Mouse (Mus musculus) embryonic facial prominence, embryonic 14.5 days (tissue): Measurements from ENCODE around the gene Slc9a6. TPM values are rescaled to one million over a fixed set of nuclear protein-coding genes. Genes with fewer than 3 reads are reported as not detected.
A peak's percentile ranks its signal among the peaks of the same experiment; 100 is the strongest.

ENCODE experiments used
- ATAC-seq: fragments of 200-750 bp; cut with Nextera tagmentation; 2 replicates; pipeline ENCODE4 v1.8.0; 2017; ENCODE audit warnings: low read depth, moderate number of reproducible peaks, moderate TSS enrichment
- DNase-seq: peaks from one replicate; pipeline ENCODE4 v3.0.0-alpha.2; 2015; ENCODE audit warnings: low spot score
- H3K27ac ChIP-seq: fragments of 300-500 bp; sonication (generic); replicated peaks from 2 replicates; pipeline ENCODE4 v1.5.1; 2014; ENCODE audit warnings: low read depth, mild to moderate bottlenecking, low read length, moderate library complexity
- H3K27me3 ChIP-seq: fragments of 300-500 bp; sonication (generic); replicated peaks from 2 replicates; pipeline ENCODE4 v1.6.1; 2014; ENCODE audit warnings: low read length; ENCODE audit not compliant: control insufficient read depth, insufficient read depth
- H3K36me3 ChIP-seq: fragments of 300-500 bp; sonication (generic); 2 replicates; pipeline ENCODE4 v1.6.1; 2014; ENCODE audit warnings: low read length, mixed read lengths; ENCODE audit not compliant: control insufficient read depth, insufficient read depth
- H3K4me1 ChIP-seq: fragments of 300-500 bp; sonication (generic); 2 replicates; pipeline ENCODE4 v1.6.1; 2014; ENCODE audit warnings: antibody characterized with exemption, low read length; ENCODE audit not compliant: control insufficient read depth, insufficient read depth
- H3K4me2 ChIP-seq: fragments of 300-500 bp; sonication (generic); 2 replicates; pipeline ENCODE4 v1.6.1; 2014; ENCODE audit warnings: low read depth, mild to moderate bottlenecking, low read length, moderate library complexity, mixed read lengths
- H3K4me3 ChIP-seq: fragments of 300-500 bp; sonication (generic); 2 replicates; pipeline ENCODE4 v1.5.1; 2014; ENCODE audit warnings: low read depth, mild to moderate bottlenecking, low read length
- H3K9ac ChIP-seq: fragments of 300-500 bp; sonication (generic); 2 replicates; pipeline ENCODE4 v1.6.1; 2014; ENCODE audit warnings: low read depth, mild to moderate bottlenecking, low read length, moderate library complexity, mixed read lengths
- H3K9me3 ChIP-seq: fragments of 300-500 bp; sonication (generic); 2 replicates; pipeline ENCODE4 v1.6.1; 2016; ENCODE audit warnings: low read length; ENCODE audit not compliant: control insufficient read depth
- WGBS: fragments of 180-500 bp; shearing (Covaris S2); extraction: QIAGEN DNeasy Blood & Tissue Kit; methylation state at CpG from one replicate; pipeline ENCODE4 v1.1.7; 2014; 5-methylcytosine and 5-hydroxymethylcytosine counted together
- polyA plus RNA-seq: library from polyadenylated mRNA; unstranded; fragments of >200 nt; fragmentation: Nextera tagmentation; extraction: Ambion mirVana; gene quantifications from 2 replicates; pipeline ENCODE4 v1.2.1, GENCODE M21; 2014

The Slc9a6 gene
- 11.8 and 14.8 TPM in 2 replicates for polyA plus RNA-seq

DNA sequence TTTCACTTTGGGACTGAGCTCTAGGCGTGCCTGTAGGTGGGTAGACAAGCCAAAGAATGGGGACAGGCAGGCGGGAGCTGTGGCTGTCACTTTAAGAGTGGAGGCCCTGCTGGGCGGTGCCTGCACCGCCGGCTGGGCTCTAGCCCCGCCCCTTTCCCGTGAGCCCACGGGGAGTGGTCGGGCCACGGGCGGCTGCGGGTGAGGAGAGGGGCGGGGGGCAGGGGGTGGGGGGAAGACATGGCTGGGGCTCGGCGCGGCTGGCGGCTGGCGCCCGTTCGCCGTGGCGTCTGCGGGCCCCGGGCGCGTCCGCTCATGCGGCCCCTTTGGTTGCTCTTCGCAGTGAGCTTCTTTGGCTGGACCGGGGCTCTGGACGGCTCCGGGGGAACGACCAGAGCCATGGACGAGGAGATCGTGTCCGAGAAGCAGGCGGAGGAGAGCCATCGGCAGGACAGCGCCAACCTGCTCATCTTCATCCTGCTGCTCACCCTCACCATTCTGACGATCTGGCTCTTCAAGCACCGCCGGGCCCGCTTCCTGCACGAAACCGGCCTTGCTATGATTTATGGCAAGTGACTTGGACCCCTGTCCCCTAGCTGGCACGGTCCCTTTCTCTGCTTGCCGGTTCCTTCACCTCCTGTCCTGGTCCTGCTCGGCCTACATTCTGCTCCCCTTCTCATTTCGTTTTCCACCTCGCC lies at the start of gene Slc9a6:
Gene Slc9a6 (plus strand): TSS at position 135 of the 695 bp plus-strand sequence.
- ATAC-seq: peak; percentile 97

DNA sequence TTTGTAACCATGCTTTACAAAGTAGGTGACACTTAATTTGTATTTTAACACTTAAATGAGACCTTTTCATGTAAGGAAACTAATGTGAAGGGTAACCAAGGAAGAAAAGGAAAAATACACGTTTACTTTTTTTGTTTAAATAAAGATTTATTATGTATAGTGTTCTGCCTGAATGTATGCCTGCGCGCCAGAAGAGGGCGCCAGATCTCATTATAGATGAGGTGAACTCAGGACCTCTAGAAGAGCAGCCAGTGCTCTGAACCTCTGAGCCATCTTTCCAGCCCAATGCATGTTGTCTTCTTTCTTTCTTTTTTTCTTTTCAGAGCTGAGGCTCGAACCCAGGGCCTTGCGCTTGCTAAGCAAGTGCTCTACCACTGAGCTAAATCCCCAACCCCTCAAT lies 37.1 kb upstream of the Slc9a6 start:
- no peaks in the 10 kb centered on the region for H3K9me3 ChIP-seq
- no peaks in the 10 kb centered on the region for H3K36me3 ChIP-seq
- no peak overlapping the region for H3K4me2 ChIP-seq
- H3K4me1 ChIP-seq: no peaks in the 10 kb centered on the region
- 21% methylated on average over 6 of the region's 6 CpGs for WGBS
- DNase-seq (no peak), ATAC-seq (no peak)
- H3K9ac ChIP-seq: no peak overlapping the region
- H3K27ac ChIP-seq: no peak overlapping the region
- H3K4me3 ChIP-seq: no peak overlapping the region
- H3K27me3 ChIP-seq: no peaks in the 10 kb centered on the region

More for the DNA sequence above, at the start of gene Slc9a6:
- Histone ChIP-seq H3K4me3 (peak within 1 kb of the TSS; percentile 61), H3K36me3 (no peaks in the 10 kb centered on the region), H3K27ac (peak within 1 kb of the TSS; percentile 70), H3K4me2 (peak within 1 kb of the TSS; percentile 59), H3K4me1 (no peaks in the 10 kb centered on the region), H3K27me3 (no peaks in the 10 kb centered on the region), H3K9ac (peak within 1 kb of the TSS; percentile 68), H3K9me3 (no peaks in the 10 kb centered on the region)
- 10% methylated on average over 13 of the region's 50 CpGs for WGBS
- DNase-seq: peak; percentile 91

DNA sequence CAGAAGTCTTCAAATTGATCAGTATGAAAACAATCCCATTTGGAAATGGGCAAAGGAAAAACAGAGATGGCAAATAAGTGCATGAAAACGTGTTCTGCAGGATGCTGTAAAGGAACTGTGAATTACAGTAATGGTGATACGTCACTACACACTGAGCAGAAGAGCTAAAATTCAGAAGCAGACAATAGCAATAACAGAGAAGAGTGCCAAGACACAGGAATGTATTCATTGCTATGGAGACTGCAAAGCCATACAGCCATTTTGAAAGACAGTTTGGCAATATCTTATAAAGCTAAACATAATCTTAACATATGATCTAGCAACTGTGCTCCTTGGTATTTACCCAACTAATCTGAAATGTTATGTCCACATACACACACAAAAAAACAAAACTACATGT lies 31.4 kb upstream of the Slc9a6 start:
- Histone ChIP-seq H3K9me3 (no peaks in the 10 kb centered on the region), H3K36me3 (no peaks in the 10 kb centered on the region), H3K4me3 (no peak overlapping the region), H3K27me3 (no peaks in the 10 kb centered on the region), H3K4me2 (no peak overlapping the region), H3K4me1 (no peaks in the 10 kb centered on the region), H3K9ac (no peak overlapping the region), H3K27ac (no peak overlapping the region)
- no peak for ATAC-seq
- 71% methylated on average over 2 of the region's 2 CpGs for WGBS
- no peak for DNase-seq

DNA sequence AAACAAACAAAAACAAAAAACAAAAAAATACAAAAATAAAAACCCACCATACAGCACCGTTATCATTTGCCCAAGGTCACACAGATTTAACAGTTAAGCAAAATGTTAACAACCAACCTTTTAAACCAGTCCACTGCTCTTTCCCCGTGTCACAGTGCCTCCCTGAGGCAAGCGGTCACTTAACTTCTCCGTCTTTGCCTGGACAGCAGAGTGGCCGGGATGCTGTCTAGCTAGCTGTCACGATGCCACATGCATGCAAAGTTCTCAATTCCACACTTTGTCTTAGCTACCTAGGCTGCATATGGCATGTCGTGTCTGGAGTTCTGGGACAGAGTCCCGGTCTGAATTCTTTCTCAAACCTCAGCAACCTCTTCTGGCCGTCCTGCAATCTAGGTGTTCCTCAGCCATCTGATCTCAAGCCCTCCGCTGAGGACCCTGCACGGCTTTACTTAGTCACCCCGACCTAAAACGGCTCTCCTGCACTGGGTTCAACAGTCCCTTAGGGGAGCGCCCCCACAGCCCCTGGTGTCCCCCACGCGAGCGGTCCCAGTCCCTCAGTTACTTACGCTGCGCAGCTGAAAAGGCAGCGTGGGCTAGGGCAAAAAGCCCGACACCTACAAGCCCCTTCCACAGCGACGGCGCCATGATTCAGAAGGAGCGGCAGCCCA lies 12.2 kb upstream of the Slc9a6 start:
- H3K4me2 ChIP-seq: peak overlapping the region; percentile 60
- H3K27ac ChIP-seq: peak overlapping the region; percentile 77
- peak; percentile 3 for DNase-seq
- ATAC-seq: peak; percentile 51
- no peaks in the 10 kb centered on the region; the same call in 1 of the 2 replicates for H3K4me1 ChIP-seq
- 21% methylated on average over 25 of the region's 25 CpGs for WGBS
- no peaks in the 10 kb centered on the region for H3K9me3 ChIP-seq
- peak overlapping the region; percentile 64 for H3K4me3 ChIP-seq
- peak overlapping the region; percentile 83 for H3K9ac ChIP-seq
- no peaks in the 10 kb centered on the region for H3K27me3 ChIP-seq
- no peaks in the 10 kb centered on the region for H3K36me3 ChIP-seq

DNA sequence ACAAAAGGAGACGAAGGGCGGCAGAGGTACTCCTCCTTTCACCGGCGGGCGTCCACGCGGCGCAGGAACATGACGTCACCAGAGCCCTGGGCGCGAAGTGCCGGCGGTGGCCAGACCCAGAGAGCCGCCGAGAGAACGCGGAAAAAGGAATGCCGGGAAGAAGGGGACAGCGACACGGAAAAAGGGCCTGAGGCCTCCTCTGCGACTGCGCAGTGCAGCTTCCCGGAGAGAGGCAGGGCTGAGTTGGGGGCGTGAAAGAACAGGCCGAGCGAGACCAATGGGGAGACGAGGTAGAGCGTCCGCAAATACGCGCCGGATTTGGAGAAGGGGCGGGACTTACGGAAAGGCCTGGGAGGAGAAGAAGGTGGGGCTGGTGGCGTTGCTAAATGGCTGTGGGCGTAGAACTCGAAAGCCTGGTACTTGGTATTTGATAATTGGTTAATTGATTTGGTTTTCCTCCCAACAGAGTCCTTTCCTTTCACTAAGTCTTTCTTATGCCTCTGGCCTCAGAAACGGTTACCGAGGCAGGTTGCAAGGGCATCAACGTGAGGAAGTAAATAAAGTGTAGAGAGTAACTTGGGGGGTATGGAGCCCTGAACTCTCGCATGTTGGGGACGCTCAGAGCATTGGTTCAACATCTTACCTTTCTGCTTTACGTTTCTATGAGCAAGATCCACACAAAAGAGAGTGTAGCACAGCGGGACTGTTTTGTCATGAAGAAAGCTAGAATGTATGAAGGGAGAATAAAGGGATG lies 11.5 kb upstream of the Slc9a6 start, which contains the start of gene Mmgt1:
Gene Mmgt1 (minus strand): TSS at position 183 of the 754 bp plus-strand sequence.
- DNase-seq (peak; percentile 97), ATAC-seq (peak; percentile 99)
- Histone ChIP-seq H3K36me3 (no peaks in the 10 kb centered on the region), H3K9me3 (no peaks in the 10 kb centered on the region), H3K27me3 (no peaks in the 10 kb centered on the region), H3K27ac (peak within 1 kb of the TSS; percentile 77), H3K4me2 (peak within 1 kb of the TSS; percentile 60), H3K4me3 (peak within 1 kb of the TSS; percentile 64), H3K4me1 (no peaks in the 10 kb centered on the region; the same call in 1 of the 2 replicates), H3K9ac (peak within 1 kb of the TSS; percentile 83)
- 25% methylated on average over 43 of the region's 44 CpGs for WGBS

DNA sequence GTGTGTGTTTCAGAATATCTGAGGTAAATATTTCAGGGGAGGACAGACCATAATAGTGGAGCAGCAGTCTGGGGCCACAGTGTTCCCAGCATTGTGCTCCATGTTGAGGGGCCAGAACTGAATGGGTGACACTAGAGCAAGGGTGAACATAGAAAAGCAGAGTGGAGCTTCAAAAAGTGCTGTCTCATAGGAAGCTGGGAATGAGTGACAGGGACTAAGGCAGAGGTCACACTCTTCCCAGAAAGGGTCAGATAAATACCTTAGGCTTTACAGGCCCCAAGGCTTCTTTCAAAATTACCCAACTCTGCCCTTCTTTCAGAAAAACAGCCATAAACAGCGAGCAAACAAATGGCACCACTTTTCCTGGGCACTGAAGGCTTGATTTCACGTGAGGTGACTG lies 3.0 kb upstream of the Slc9a6 start:
- Histone ChIP-seq H3K4me3 (no peak overlapping the region), H3K9me3 (no peaks in the 10 kb centered on the region), H3K4me2 (no peak overlapping the region), H3K4me1 (no peaks in the 10 kb centered on the region), H3K9ac (no peak overlapping the region), H3K27ac (no peak overlapping the region), H3K27me3 (no peaks in the 10 kb centered on the region), H3K36me3 (no peaks in the 10 kb centered on the region)
- 48% methylated on average over 2 of the region's 2 CpGs for WGBS
- ATAC-seq: no peak
- no peak for DNase-seq

DNA sequence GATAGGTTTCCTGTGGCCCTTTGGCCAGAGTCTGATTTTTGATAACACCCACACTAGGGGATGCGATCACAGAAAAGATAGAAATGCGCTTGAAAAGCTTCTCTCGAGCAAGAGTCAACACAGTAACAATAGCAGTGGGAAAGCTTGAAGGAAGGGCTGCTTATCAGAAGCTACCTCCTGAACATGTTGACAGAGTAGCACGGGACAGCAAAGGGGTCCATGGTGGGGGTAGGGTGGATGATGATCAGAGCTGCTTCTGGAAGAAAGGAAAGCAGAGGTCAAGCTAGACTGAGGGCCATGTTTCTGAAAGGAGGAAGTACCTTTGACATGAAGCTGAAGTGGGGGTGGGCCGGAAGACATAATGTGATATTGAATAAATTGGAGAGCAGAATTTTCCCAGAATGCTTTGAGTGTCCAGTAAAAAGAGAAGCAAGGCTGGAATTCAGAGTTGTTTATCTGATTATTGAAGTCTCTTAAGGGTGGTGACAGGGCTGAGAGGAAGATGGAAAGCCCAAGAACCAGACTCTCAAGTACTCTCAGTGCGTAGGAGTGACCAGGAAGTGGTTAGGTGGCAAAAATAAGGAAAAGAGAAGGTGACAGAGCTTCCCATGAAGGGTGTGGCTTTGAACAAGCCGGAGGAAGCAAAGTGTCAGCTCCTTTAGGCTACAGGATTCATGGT lies 2.4 kb upstream of the Slc9a6 start:
- H3K36me3 ChIP-seq: no peaks in the 10 kb centered on the region
- ATAC-seq (no peak), DNase-seq (no peak)
- H3K4me2 ChIP-seq: no peak overlapping the region
- no peak overlapping the region for H3K27ac ChIP-seq
- H3K4me1 ChIP-seq: no peaks in the 10 kb centered on the region
- no peaks in the 10 kb centered on the region for H3K9me3 ChIP-seq
- no peak overlapping the region for H3K9ac ChIP-seq
- no peak overlapping the region for H3K4me3 ChIP-seq
- 77% methylated on average over 7 of the region's 7 CpGs for WGBS
- H3K27me3 ChIP-seq: no peaks in the 10 kb centered on the region

DNA sequence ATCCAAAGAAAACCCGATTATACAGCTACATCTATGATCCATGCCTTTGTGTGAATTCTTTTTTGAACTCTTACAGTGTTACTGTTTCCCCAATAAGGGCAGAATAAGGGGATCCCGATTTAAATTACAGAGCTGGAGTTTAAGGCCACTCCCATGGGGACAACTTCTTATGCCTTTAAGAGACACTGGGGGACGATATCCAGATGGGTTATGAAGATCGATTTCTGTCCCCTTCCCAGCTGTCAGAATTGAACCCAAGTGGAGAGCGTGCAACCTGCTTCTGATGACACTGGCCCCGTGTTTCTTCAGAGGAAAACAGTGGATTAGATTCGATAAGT lies 303 bp upstream of the Slc9a6 start:
- Histone ChIP-seq H3K9ac (peak overlapping the region; percentile 68), H3K4me1 (no peaks in the 10 kb centered on the region), H3K27ac (no peak overlapping the region), H3K36me3 (no peaks in the 10 kb centered on the region), H3K9me3 (no peaks in the 10 kb centered on the region), H3K4me2 (peak overlapping the region; percentile 59), H3K27me3 (no peaks in the 10 kb centered on the region), H3K4me3 (peak overlapping the region; percentile 61)
- DNase-seq (no peak), ATAC-seq (peak; percentile 32)
- WGBS: 28% methylated on average over 7 of the region's 7 CpGs
